Mouse (Mus musculus) embryonic facial prominence, embryonic 10.5 days (tissue): ENCODE data around the gene Frrs1. TPM values are rescaled to one million over a fixed set of nuclear protein-coding genes. Genes with fewer than 3 reads are reported as not detected.

Experiments
- polyA plus RNA-seq: library from polyadenylated mRNA; unstranded; fragments of >200 nt; fragmentation: Nextera tagmentation; extraction: Ambion mirVana; gene quantifications from 2 replicates; pipeline ENCODE4 v1.2.1, GENCODE M21; 2016

Frrs1 gene
- polyA plus RNA-seq, 1 experiment from 2014 or later, result 15.1 TPM

Other genes with a start within 250 kb of the Frrs1 start
- 24.7 and 24.9 TPM in 2 replicates for gene Trmt13, start 244.9 kb upstream of the Frrs1 start, polyA plus RNA-seq
- 80.7 and 87.8 TPM in 2 replicates for gene Mfsd14a, start 196.8 kb upstream of the Frrs1 start, polyA plus RNA-seq
- not detected in 2 replicates for gene Gm43191, start 178.2 kb upstream of the Frrs1 start, polyA plus RNA-seq
- 7.8 and 8.7 TPM in 2 replicates for gene Slc35a3, start 146.6 kb upstream of the Frrs1 start, polyA plus RNA-seq
- gene Agl, start 51.3 kb upstream of the Frrs1 start, polyA plus RNA-seq, result 9.9 and 10.2 TPM in 2 replicates
- gene 4930455H04Rik, start 108.8 kb downstream of the Frrs1 start, polyA plus RNA-seq, result not detected in 2 replicates
- gene Palmd, start 109.5 kb downstream of the Frrs1 start, polyA plus RNA-seq, result 0.88 and 1.5 TPM in 2 replicates